Mouse (Mus musculus) brown adipose tissue, adult 24 weeks (tissue): ENCODE results near the gene Tmem9b. TPM values are rescaled to one million over a fixed set of nuclear protein-coding genes. Genes with fewer than 3 reads are reported as not detected.

Source experiments
- polyA plus RNA-seq: library from polyadenylated mRNA; stranded (reverse); fragments of >200 nt; gene quantifications from 2 replicates; pipeline ENCODE4 v1.2.4, GENCODE M21; 2012; ENCODE audit not compliant: missing spikeins, insufficient read depth, insufficient read length

Tmem9b gene
- polyA plus RNA-seq, 1 experiment, result 47.8 TPM

Other genes starting within 250 kb of the Tmem9b start
- 0.38 TPM in 1 of 2 replicates, not detected in the other for gene Trim66, start 244.7 kb downstream of the Tmem9b start, polyA plus RNA-seq
- gene Rpl27a, start 233.7 kb downstream of the Tmem9b start, polyA plus RNA-seq, result 113 and 190 TPM in 2 replicates
- 6.9 and 13.4 TPM in 2 replicates for gene St5, start 49.3 kb downstream of the Tmem9b start, polyA plus RNA-seq
- gene Akip1, start 49.2 kb downstream of the Tmem9b start, polyA plus RNA-seq, result 26.1 and 34.8 TPM in 2 replicates
- gene BC051019, start 29.0 kb downstream of the Tmem9b start, polyA plus RNA-seq, result not detected in 2 replicates
- not detected in 2 replicates for gene Ascl3, start 21.1 kb downstream of the Tmem9b start, polyA plus RNA-seq
- gene Nrip3, start 29.1 kb upstream of the Tmem9b start, polyA plus RNA-seq, result not detected in 2 replicates
- gene Scube2, start 112.8 kb upstream of the Tmem9b start, polyA plus RNA-seq, result not detected in 2 replicates
- gene Dennd5a, start 207.6 kb upstream of the Tmem9b start, polyA plus RNA-seq, result 94.7 and 95.4 TPM in 2 replicates
- gene Tmem41b, start 234.1 kb upstream of the Tmem9b start, polyA plus RNA-seq, result 39.6 and 66.6 TPM in 2 replicates